Mouse (Mus musculus): Measurements from ENCODE around the gene Ppard.
A peak's percentile ranks its signal among the peaks of the same experiment; 100 is the strongest.

The Ppard gene

GRCm38 (mm10) chr17:28283199-28283598 lies 50.7 kb downstream of the Ppard start:
- DNase-seq (ENCODE audit: extremely low spot score), result no peak

- DNase-seq (ENCODE audit: extremely low spot score), result no peak
These were observed 53.6 kb downstream of the Ppard start for GRCm38 (mm10) chr17:28286133-28286532.

GRCm38 (mm10) chr17:28286964-28287363 lies 54.5 kb downstream of the Ppard start:
- no peak for DNase-seq (ENCODE audit: extremely low spot score)

GRCm38 (mm10) chr17:28287578-28287977 lies 55.1 kb downstream of the Ppard start:
- DNase-seq (ENCODE audit: extremely low spot score), result no peak

GRCm38 (mm10) chr17:28287980-28288379 lies 55.5 kb downstream of the Ppard start:
- no peak for DNase-seq (ENCODE audit: extremely low spot score)

GRCm38 (mm10) chr17:28290262-28290661 lies 57.8 kb downstream of the Ppard start:
- DNase-seq (ENCODE audit: extremely low spot score), result no peak

GRCm38 (mm10) chr17:28290671-28291070 lies 58.2 kb downstream of the Ppard start:
- no peak for DNase-seq (ENCODE audit: extremely low spot score)

GRCm38 (mm10) chr17:28291346-28291745 lies 58.8 kb downstream of the Ppard start:
- DNase-seq (ENCODE audit: extremely low spot score), result no peak

GRCm38 (mm10) chr17:28293716-28294115 lies 61.2 kb downstream of the Ppard start:
- DNase-seq (ENCODE audit: extremely low spot score), result no peak

GRCm38 (mm10) chr17:28294449-28295333 lies 62.2 kb downstream of the Ppard start:
- no peak for DNase-seq (ENCODE audit: extremely low spot score)

- no peak for DNase-seq (ENCODE audit: extremely low spot score)
These were observed 66.4 kb downstream of the Ppard start for GRCm38 (mm10) chr17:28298888-28299287.

- DNase-seq (ENCODE audit: extremely low spot score), result no peak
These were observed 67.3 kb downstream of the Ppard start for GRCm38 (mm10) chr17:28299669-28300320.

GRCm38 (mm10) chr17:28300323-28300722 lies 67.8 kb downstream of the Ppard start:
- DNase-seq (ENCODE audit: extremely low spot score), result peak; percentile 65

- DNase-seq (ENCODE audit: extremely low spot score), result no peak
These were observed 68.3 kb downstream of the Ppard start for GRCm38 (mm10) chr17:28300850-28301249.

GRCm38 (mm10) chr17:28305172-28305571 lies 72.7 kb downstream of the Ppard start:
- no peak for DNase-seq (ENCODE audit: extremely low spot score)

GRCm38 (mm10) chr17:28308297-28309195 lies 76.0 kb downstream of the Ppard start:
- peak; percentile 87 for DNase-seq (ENCODE audit: extremely low spot score)

- DNase-seq (ENCODE audit: extremely low spot score), result no peak
These were observed 78.3 kb downstream of the Ppard start for GRCm38 (mm10) chr17:28310831-28311230.

GRCm38 (mm10) chr17:28311366-28312132 lies 79.0 kb downstream of the Ppard start:
- no peak for DNase-seq (ENCODE audit: extremely low spot score)

GRCm38 (mm10) chr17:28312232-28313211 lies 80.0 kb downstream of the Ppard start:
- no peak for DNase-seq (ENCODE audit: extremely low spot score)

Measured in embryo, embryonic 9.5 days (tissue).